Mouse (Mus musculus) myocyte (in vitro differentiated cells): ENCODE data around the gene Ptbp3.

Experiments
- CEBPB ChIP-seq: IDR thresholded peaks from 2 replicates; pipeline ENCODE4 v1.6.1; 2011; ENCODE audit warnings: mild to moderate bottlenecking, moderate library complexity; ENCODE audit not compliant: poor library complexity, insufficient read depth, severe bottlenecking
- E2F4 ChIP-seq: IDR thresholded peaks from one replicate; pipeline ENCODE4 v1.6.1; 2011; ENCODE audit warnings: mild to moderate bottlenecking, control low read depth, moderate library complexity; ENCODE audit not compliant: insufficient read depth
- MAX ChIP-seq: IDR thresholded peaks from one replicate; pipeline ENCODE4 v1.6.1; 2011; ENCODE audit warnings: low read depth, mild to moderate bottlenecking, control low read depth
- MYOD1 ChIP-seq, 3 experiments: IDR thresholded peaks; one replicate each; pipeline ENCODE4 v1.6.1; 2011; ENCODE audit warnings: control low read depth in 2 of 3, low read depth in 2 of 3, mild to moderate bottlenecking in 2 of 3, moderate library complexity in 1 of 3; ENCODE audit not compliant: insufficient read length in 2 of 3, control insufficient read depth in 1 of 3
- MYOG ChIP-seq, 3 experiments: IDR thresholded peaks; one replicate each; pipeline ENCODE4 v1.6.1; 2011; ENCODE audit warnings: control low read depth in 2 of 3, low read depth in 2 of 3, mild to moderate bottlenecking in 2 of 3; ENCODE audit not compliant: insufficient read length in 2 of 3, control insufficient read depth in 1 of 3, insufficient read depth in 1 of 3
- POLR2A ChIP-seq: IDR thresholded peaks from one replicate; pipeline ENCODE4 v1.6.1; 2011; ENCODE audit warnings: low read depth, mild to moderate bottlenecking, control low read depth, moderate library complexity; ENCODE audit not compliant: insufficient read length
- POLR2AphosphoS2 ChIP-seq: IDR thresholded peaks from one replicate; pipeline ENCODE4 v1.6.1; 2011; ENCODE audit warnings: low read depth, control low read depth; ENCODE audit not compliant: insufficient read length
- REST ChIP-seq: IDR thresholded peaks from one replicate; pipeline ENCODE4 v1.6.1; 2011; ENCODE audit warnings: mild to moderate bottlenecking, control low read depth, moderate library complexity; ENCODE audit not compliant: insufficient read depth, insufficient read length
- SRF ChIP-seq: IDR thresholded peaks from one replicate; pipeline ENCODE4 v1.6.1; 2011; ENCODE audit warnings: low read depth; ENCODE audit not compliant: control insufficient read depth, insufficient read length
- TCF12 ChIP-seq: IDR thresholded peaks from one replicate; pipeline ENCODE4 v1.6.1; 2011; ENCODE audit warnings: mild to moderate bottlenecking, control low read depth; ENCODE audit not compliant: poor library complexity, insufficient read depth, severe bottlenecking
- TCF3 ChIP-seq: IDR thresholded peaks from one replicate; pipeline ENCODE4 v1.6.1; 2011; ENCODE audit warnings: low read depth, control low read depth; ENCODE audit not compliant: insufficient read length
- USF1 ChIP-seq: IDR thresholded peaks from one replicate; pipeline ENCODE4 v1.6.1; 2011; ENCODE audit warnings: low read depth, mild to moderate bottlenecking, control low read depth, moderate library complexity

DNA sequence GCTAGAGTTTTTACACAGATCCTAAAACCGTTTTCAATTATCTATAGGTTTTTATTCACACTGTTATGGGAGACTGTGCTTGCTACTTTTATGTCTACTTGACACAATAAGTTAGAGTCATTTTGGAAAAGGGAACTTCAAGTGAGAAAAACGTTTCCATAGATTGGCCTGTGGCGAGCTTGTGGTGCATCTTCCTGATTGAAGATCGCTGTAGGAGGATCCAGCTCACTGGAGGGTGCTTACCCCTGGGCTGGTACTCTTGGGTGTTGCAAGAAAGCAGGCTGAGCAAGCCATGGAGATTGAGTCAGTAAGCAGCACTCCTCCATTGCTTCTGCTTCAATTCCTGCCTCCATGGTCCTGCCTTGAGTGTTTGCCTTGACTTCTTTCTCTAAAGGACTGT lies 113.2 kb downstream of the Ptbp3 start:
- no peak for TF ChIP-seq POLR2A
- TF ChIP-seq TCF12: no peak
- TF ChIP-seq USF1: no peak
- TF ChIP-seq MAX: no peak
- TF ChIP-seq E2F4: no peak
- no peak for TF ChIP-seq CEBPB
- TF ChIP-seq MYOD1 (IDR thresholded peaks at IDR 0.05; ENCODE audit: control insufficient read depth in 1 of 3, insufficient read length in 2 of 3, low read depth in 2 of 3): no peak
- no peak for TF ChIP-seq MYOG (IDR thresholded peaks at IDR 0.05; ENCODE audit: control insufficient read depth in 1 of 3, insufficient read depth in 1 of 3, insufficient read length in 2 of 3, low read depth in 2 of 3)
- no peak for TF ChIP-seq TCF3
- no peak for TF ChIP-seq SRF
- TF ChIP-seq POLR2AphosphoS2: no peak
- TF ChIP-seq REST: no peak
